Mouse (Mus musculus): ENCODE measurements around the gene Aff1. TPM values are rescaled to one million over a fixed set of nuclear protein-coding genes. Genes with fewer than 3 reads are reported as not detected.

Aff1 gene
- polyA plus RNA-seq (2014; fragmentation: Nextera tagmentation; extraction: Ambion mirVana) = 9.1 and 10.4 TPM in 2 replicates

- Histone ChIP-seq H3K9ac (ENCODE audit: low read length) (peak within 1 kb of the TSS; percentile 49), H3K4me2 (ENCODE audit: low read depth, severe bottlenecking) (peak within 1 kb of the TSS; percentile 100), H3K27me3 (ENCODE audit: control insufficient read depth, insufficient read depth, low read length) (peaks cover 22% of the 10 kb centered on the region), H3K4me3 (ENCODE audit: low read depth, low read length) (peak within 1 kb of the TSS; percentile 57), H3K36me3 (ENCODE audit: control insufficient read depth, insufficient read depth, low read length) (no peaks in the 10 kb centered on the region), H3K4me1 (ENCODE audit: control insufficient read depth, insufficient read depth, low read length) (0 out of 2 replicates have a peak, but pooled peaks cover 2% of the 10 kb centered on the region), H3K9me3 (ENCODE audit: control insufficient read depth, low read length) (no peaks in the 10 kb centered on the region), H3K27ac (replicated peaks; ENCODE audit: low read depth, low read length) (no peak within 1 kb of the TSS)
- ATAC-seq (ENCODE audit: insufficient number of reproducible peaks, low FRiP score, low TSS enrichment, low read depth) (peak; percentile 86), DNase-seq (ENCODE audit: low spot score) (peak; percentile 88)
- 4% methylated on average over 49 of the region's 50 CpGs for WGBS
Observed at GRCm38 (mm10) chr5:103691624-103692530, at the start of gene Aff1. Gene Aff1, plus strand, starts transcription at chr5:103692374.

- Histone ChIP-seq H3K4me2 (ENCODE audit: low read depth, severe bottlenecking) (no peak overlapping the region), H3K4me3 (ENCODE audit: low read depth, low read length) (no peak overlapping the region), H3K4me1 (ENCODE audit: control insufficient read depth, insufficient read depth, low read length) (no peaks in the 10 kb centered on the region), H3K9ac (ENCODE audit: low read length) (no peak overlapping the region), H3K27me3 (ENCODE audit: control insufficient read depth, insufficient read depth, low read length) (no peaks in the 10 kb centered on the region), H3K36me3 (ENCODE audit: control insufficient read depth, insufficient read depth, low read length) (no peaks in the 10 kb centered on the region), H3K27ac (replicated peaks; ENCODE audit: low read depth, low read length) (no peak overlapping the region), H3K9me3 (ENCODE audit: control insufficient read depth, low read length) (no peaks in the 10 kb centered on the region)
- ATAC-seq (ENCODE audit: insufficient number of reproducible peaks, low FRiP score, low TSS enrichment, low read depth) (no peak), DNase-seq (ENCODE audit: low spot score) (no peak)
- 96% methylated on average over 1 of the region's 1 CpGs for WGBS
Observed at GRCm38 (mm10) chr5:103644167-103644566, 48.0 kb upstream of the Aff1 start.

GRCm38 (mm10) chr5:103647320-103647719 is 44.9 kb upstream of the Aff1 start:
- Histone ChIP-seq H3K36me3 (ENCODE audit: control insufficient read depth, insufficient read depth, low read length) (no peaks in the 10 kb centered on the region), H3K9ac (ENCODE audit: low read length) (no peak overlapping the region), H3K4me1 (ENCODE audit: control insufficient read depth, insufficient read depth, low read length) (no peaks in the 10 kb centered on the region), H3K4me2 (ENCODE audit: low read depth, severe bottlenecking) (no peak overlapping the region), H3K9me3 (ENCODE audit: control insufficient read depth, low read length) (no peaks in the 10 kb centered on the region), H3K4me3 (ENCODE audit: low read depth, low read length) (no peak overlapping the region), H3K27me3 (ENCODE audit: control insufficient read depth, insufficient read depth, low read length) (no peaks in the 10 kb centered on the region), H3K27ac (replicated peaks; ENCODE audit: low read depth, low read length) (no peak overlapping the region)
- DNase-seq (ENCODE audit: low spot score) = no peak
- ATAC-seq (ENCODE audit: insufficient number of reproducible peaks, low FRiP score, low TSS enrichment, low read depth) = no peak
- 84% methylated on average over 3 of the region's 3 CpGs for WGBS

GRCm38 (mm10) chr5:103654225-103654624 is 37.9 kb upstream of the Aff1 start:
- no peak overlapping the region for H3K4me3 ChIP-seq (ENCODE audit: low read depth, low read length)
- H3K9me3 ChIP-seq (ENCODE audit: control insufficient read depth, low read length) = no peaks in the 10 kb centered on the region
- H3K9ac ChIP-seq (ENCODE audit: low read length) = no peak overlapping the region
- DNase-seq (ENCODE audit: low spot score) (peak; percentile 76), ATAC-seq (ENCODE audit: insufficient number of reproducible peaks, low FRiP score, low TSS enrichment, low read depth) (no peak)
- no peak overlapping the region for H3K27ac ChIP-seq (replicated peaks; ENCODE audit: low read depth, low read length)
- H3K4me2 ChIP-seq (ENCODE audit: low read depth, severe bottlenecking) = no peak overlapping the region
- no peaks in the 10 kb centered on the region for H3K4me1 ChIP-seq (ENCODE audit: control insufficient read depth, insufficient read depth, low read length)
- no peaks in the 10 kb centered on the region for H3K27me3 ChIP-seq (ENCODE audit: control insufficient read depth, insufficient read depth, low read length)
- no peaks in the 10 kb centered on the region for H3K36me3 ChIP-seq (ENCODE audit: control insufficient read depth, insufficient read depth, low read length)
- WGBS = 23% methylated on average over 6 of the region's 6 CpGs

- Histone ChIP-seq H3K4me1 (ENCODE audit: control insufficient read depth, insufficient read depth, low read length) (no peaks in the 10 kb centered on the region), H3K27ac (replicated peaks; ENCODE audit: low read depth, low read length) (no peak overlapping the region), H3K4me3 (ENCODE audit: low read depth, low read length) (no peak overlapping the region), H3K9me3 (ENCODE audit: control insufficient read depth, low read length) (no peaks in the 10 kb centered on the region), H3K4me2 (ENCODE audit: low read depth, severe bottlenecking) (peak overlapping the region; percentile 95), H3K9ac (ENCODE audit: low read length) (no peak overlapping the region), H3K27me3 (ENCODE audit: control insufficient read depth, insufficient read depth, low read length) (no peaks in the 10 kb centered on the region), H3K36me3 (ENCODE audit: control insufficient read depth, insufficient read depth, low read length) (no peaks in the 10 kb centered on the region)
- WGBS = 57% methylated on average over 4 of the region's 4 CpGs
- no peak for DNase-seq (ENCODE audit: low spot score)
- ATAC-seq (ENCODE audit: insufficient number of reproducible peaks, low FRiP score, low TSS enrichment, low read depth) = no peak
Observed at GRCm38 (mm10) chr5:103654780-103655179, 37.4 kb upstream of the Aff1 start.

GRCm38 (mm10) chr5:103655346-103656118 is 36.6 kb upstream of the Aff1 start, which contains the start of gene 1700016H13Rik:
Gene 1700016H13Rik, minus strand, starts transcription at chr5:103656010.
- Histone ChIP-seq H3K4me2 (ENCODE audit: low read depth, severe bottlenecking) (peak within 1 kb of the TSS; percentile 95), H3K9me3 (ENCODE audit: control insufficient read depth, low read length) (no peaks in the 10 kb centered on the region), H3K27me3 (ENCODE audit: control insufficient read depth, insufficient read depth, low read length) (no peaks in the 10 kb centered on the region), H3K36me3 (ENCODE audit: control insufficient read depth, insufficient read depth, low read length) (no peaks in the 10 kb centered on the region), H3K4me1 (ENCODE audit: control insufficient read depth, insufficient read depth, low read length) (no peaks in the 10 kb centered on the region), H3K9ac (ENCODE audit: low read length) (peak within 1 kb of the TSS; percentile 66), H3K4me3 (ENCODE audit: low read depth, low read length) (peak within 1 kb of the TSS; percentile 59), H3K27ac (replicated peaks; ENCODE audit: low read depth, low read length) (no peak within 1 kb of the TSS)
- ATAC-seq (ENCODE audit: insufficient number of reproducible peaks, low FRiP score, low TSS enrichment, low read depth) = peak; percentile 84; the same call in 1 of the 2 replicates
- 1% methylated on average over 51 of the region's 56 CpGs for WGBS
- peak; percentile 89 for DNase-seq (ENCODE audit: low spot score)

- Histone ChIP-seq H3K4me1 (ENCODE audit: control insufficient read depth, insufficient read depth, low read length) (no peaks in the 10 kb centered on the region), H3K27ac (replicated peaks; ENCODE audit: low read depth, low read length) (no peak overlapping the region), H3K27me3 (ENCODE audit: control insufficient read depth, insufficient read depth, low read length) (no peaks in the 10 kb centered on the region), H3K9me3 (ENCODE audit: control insufficient read depth, low read length) (no peaks in the 10 kb centered on the region), H3K4me3 (ENCODE audit: low read depth, low read length) (no peak overlapping the region), H3K4me2 (ENCODE audit: low read depth, severe bottlenecking) (no peak overlapping the region), H3K36me3 (ENCODE audit: control insufficient read depth, insufficient read depth, low read length) (no peaks in the 10 kb centered on the region), H3K9ac (ENCODE audit: low read length) (no peak overlapping the region)
- DNase-seq (ENCODE audit: low spot score) = peak; percentile 42
- 70% methylated on average over 5 of the region's 5 CpGs for WGBS
- no peak for ATAC-seq (ENCODE audit: insufficient number of reproducible peaks, low FRiP score, low TSS enrichment, low read depth)
Observed at GRCm38 (mm10) chr5:103658921-103659320, 33.3 kb upstream of the Aff1 start.

GRCm38 (mm10) chr5:103659571-103659970 is 32.6 kb upstream of the Aff1 start:
- no peak overlapping the region for H3K4me2 ChIP-seq (ENCODE audit: low read depth, severe bottlenecking)
- DNase-seq (ENCODE audit: low spot score) = no peak
- H3K9ac ChIP-seq (ENCODE audit: low read length) = no peak overlapping the region
- no peak overlapping the region for H3K4me3 ChIP-seq (ENCODE audit: low read depth, low read length)
- ATAC-seq (ENCODE audit: insufficient number of reproducible peaks, low FRiP score, low TSS enrichment, low read depth) = no peak
- no peaks in the 10 kb centered on the region for H3K27me3 ChIP-seq (ENCODE audit: control insufficient read depth, insufficient read depth, low read length)
- H3K4me1 ChIP-seq (ENCODE audit: control insufficient read depth, insufficient read depth, low read length) = no peaks in the 10 kb centered on the region
- H3K36me3 ChIP-seq (ENCODE audit: control insufficient read depth, insufficient read depth, low read length) = no peaks in the 10 kb centered on the region
- H3K27ac ChIP-seq (replicated peaks; ENCODE audit: low read depth, low read length) = no peak overlapping the region
- no peaks in the 10 kb centered on the region for H3K9me3 ChIP-seq (ENCODE audit: control insufficient read depth, low read length)
- WGBS = 44% methylated on average over 3 of the region's 3 CpGs
